Mouse (Mus musculus) small intestine, adult 2 months (tissue): ENCODE results near the gene Pde4dip.

Source experiments
- CTCF ChIP-seq: fragments of 200-500 bp; IDR thresholded peaks from 2 replicates; pipeline ENCODE4 v1.5.1; 2012; ENCODE audit warnings: low read depth, mild to moderate bottlenecking, control low read depth, inconsistent platforms, low read length, moderate library complexity, mixed read lengths; ENCODE audit not compliant: insufficient replicate concordance, insufficient read length; ENCODE audit errors: extremely low read depth
- POLR2A ChIP-seq: fragments of 200-500 bp; IDR thresholded peaks from 2 replicates; pipeline ENCODE4 v1.6.1; 2012; ENCODE audit warnings: low read depth, mild to moderate bottlenecking, control low read depth, inconsistent platforms, low read length, moderate library complexity

DNA sequence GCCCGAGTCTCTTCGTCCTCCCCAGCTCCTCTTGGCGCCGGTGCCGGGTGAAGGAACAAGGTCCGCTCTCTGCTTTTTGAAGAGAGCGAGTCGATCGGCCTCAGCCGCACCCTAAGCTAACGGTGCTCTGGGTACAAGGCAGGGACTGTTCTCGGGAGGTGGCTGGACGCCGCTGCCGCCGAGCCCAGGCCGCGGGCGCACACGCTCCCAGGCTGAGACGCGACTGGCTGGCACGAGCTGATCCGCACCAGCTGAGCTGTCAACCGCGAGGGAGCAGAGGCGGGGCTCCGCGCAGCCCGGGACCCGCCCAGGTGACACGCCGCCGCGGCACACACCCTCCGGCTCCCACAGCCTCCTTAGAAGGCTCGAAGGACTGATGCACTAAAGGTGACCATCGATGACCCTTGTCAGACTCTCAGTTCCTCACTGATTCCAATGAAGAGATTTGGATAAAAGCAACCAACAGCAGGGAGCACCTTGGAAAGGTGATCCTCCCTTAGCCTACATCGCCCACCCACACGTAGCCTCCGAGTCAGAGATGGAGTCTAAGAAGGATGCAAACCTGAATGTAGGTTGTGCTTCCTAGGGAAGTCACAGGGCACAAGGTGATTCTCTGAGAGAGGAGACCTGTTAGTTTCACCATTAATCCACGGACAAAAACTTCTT is 20.4 kb downstream of the Pde4dip start:
- no peak for TF ChIP-seq CTCF
- TF ChIP-seq POLR2A, result no peak
